Mouse (Mus musculus): ENCODE measurements at regions not wholly inside any gene's neighbourhood (a gene's known extent, or its start where the extent isn't known, plus 50 kb on each side); places are given as distances from the start of the nearest gene placed in this dataset.

DNA sequence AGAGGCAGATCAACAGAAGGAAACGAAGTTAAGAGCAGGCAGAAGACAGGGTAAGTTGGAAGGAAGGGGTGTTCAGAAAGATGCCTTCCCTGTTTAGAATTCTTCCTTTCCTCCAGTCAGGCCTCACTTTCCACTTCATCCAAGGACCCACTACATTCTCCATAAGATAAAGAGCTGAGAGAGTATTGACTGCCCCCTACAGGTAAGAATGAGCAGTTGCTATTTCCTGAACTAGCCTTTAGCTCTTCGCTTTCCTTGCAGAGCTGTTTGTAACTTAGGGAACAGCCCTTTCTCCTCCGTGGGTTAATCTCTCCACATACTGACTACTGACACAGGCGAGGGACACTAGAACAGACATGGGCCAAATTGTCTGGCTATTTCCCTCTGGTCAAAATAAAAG lies 273.1 kb downstream of the Atp23 start:
- no peak for DNase-seq

DNA sequence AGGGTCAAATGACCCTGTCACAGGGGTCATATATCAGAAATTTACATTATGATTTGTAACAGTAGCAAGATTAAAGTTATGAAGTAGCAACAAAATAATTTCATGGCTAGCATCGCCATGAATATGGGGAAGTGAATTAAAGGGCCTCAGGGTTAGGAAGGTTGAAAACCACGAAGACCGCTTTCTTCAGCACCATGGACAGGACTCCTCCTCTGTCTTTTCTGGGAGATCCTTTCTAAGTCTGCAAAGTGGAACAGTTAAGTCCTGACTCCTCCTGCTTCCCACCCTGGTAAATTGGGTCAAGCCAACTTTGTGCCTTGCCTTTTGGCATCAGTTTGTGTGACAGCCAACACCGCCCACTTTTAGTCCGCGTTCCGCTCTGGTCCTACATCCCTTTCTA lies 275.7 kb downstream of the Atp23 start:
- no peak for DNase-seq

DNA sequence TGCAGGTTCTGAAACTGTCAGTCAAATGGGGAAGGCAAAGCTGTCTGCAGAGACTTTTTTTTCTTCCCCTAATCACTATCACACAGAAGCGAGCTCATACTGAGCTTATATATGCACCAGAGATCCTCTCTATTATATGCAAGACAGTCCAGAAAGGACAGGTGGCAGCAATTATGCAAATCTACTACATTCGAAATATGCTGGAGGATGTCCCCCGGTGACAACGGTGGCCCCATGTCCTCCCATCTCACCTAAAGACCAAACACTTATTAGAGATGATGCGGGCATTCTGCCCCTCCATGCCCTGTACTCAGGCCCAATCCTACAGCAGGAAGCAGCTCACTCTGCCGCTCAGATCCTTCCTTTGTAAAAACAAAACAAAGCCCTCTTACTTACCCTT lies 280.4 kb downstream of the Atp23 start:
- DNase-seq = no peak

DNA sequence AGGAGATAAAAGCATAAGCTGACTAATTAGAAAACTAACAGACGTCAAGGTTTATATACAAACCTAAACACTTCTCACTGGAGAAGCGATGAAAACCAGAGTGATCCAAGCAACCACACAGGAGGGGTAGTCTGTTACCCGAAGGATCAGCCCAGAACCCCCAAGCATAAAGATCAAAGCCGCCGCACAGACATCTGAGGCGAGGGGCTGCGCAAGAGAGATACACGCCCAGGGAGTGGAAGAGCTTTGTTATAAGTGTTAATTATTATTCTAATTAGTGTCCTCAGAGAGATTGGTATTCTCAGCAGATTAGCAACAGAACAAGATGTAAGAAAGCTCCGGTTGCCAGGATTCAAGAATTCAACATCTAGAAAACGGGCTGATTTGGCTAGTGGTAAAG lies 281.2 kb downstream of the Atp23 start:
- no peak for DNase-seq

DNA sequence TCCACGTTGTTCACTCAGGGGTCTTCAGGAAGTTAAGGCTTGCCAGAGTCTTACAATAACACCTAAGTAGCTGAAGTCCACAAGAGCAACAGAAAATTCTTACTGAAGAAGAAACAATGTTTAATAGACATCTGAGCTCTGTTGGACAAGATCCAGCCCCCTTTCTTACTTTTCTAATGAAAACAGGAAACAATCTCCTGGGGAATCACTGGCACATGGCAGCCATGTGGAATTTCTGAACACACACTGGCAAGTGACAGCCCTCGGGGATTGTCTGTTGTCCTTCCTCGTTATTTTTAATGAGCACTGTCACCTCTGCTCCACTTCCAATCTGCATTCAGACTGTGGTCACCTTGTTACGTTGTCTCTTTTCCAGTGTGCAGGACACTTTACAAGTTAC lies 288.9 kb downstream of the Atp23 start:
- DNase-seq = no peak

DNA sequence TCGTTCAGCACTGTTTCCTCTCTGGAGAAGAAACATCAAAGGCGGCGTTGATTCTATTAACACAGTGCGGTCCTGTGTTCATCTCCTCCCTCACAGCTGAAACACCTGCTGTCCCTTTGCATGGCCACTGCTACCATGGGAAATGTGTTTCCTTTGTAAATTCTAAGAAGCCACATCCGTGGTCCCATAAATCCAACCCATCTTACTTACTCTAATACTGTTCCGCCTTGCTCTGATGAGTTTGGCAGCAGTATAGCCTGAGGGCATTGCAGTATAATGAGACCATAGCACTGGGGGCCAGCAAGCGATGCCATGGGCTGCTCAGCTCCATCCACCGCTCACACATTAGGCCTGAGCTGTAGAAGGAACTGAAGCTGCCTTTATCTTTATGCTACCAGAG lies 290.6 kb downstream of the Atp23 start:
- DNase-seq = no peak

DNA sequence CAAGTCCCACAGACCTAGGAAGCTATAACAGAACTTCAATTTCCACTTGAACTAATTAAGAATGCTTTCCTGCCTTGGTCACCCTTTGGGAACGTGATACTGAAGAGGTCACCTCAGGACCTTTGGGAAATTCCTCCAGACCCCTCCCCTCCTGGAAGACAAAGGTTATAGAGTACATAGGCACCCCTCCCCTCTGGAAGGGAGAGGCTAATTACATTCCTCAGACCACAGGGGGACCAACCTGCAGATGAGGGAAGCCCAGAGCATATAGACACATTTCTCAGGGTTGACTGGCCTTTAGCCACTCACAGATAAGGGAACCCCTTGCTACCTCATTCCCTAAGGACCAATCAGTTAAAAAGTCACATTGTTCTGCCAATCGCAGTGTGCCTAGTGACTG lies 301.5 kb downstream of the Atp23 start:
- no peak for DNase-seq

DNA sequence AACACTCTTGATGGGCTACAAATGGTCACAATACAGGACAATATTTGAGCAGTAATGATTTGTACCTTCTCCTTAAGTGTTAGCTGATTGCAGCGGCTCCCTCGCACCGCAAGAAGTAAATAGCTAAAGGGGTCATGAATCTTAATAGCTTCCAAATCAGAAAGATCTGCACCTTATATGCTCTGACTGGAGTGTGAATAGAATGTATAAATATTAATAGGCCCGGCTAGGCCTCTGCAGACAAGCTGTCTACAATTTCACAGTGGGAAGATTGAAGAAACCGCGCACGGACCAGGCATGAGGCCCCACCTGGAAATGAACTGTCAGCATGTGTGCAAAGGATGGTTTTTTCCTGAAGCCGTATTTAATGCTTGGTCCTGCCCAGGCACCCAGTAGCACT lies 333.0 kb downstream of the Atp23 start:
- no peak for DNase-seq

DNA sequence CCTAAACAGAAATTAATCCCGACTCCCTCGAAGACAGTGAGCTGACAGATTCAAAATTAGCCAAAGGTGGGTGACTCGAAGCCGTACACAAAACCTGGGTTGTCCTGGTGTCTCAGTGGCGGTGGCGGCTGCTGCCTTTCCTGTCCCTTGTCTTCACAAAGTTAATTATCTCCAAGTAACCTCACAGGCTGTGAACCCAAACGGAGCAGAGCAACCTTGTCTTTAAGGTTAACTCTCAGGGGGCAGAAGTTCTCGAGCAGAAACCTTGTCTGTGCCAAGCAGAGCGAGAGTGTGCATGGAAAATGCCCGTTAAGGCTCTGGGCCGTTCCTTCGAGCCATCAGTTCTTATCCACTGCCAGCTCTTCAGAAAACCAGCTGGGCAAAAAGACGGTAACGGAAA lies 335.8 kb downstream of the Atp23 start:
- no peak for DNase-seq

DNA sequence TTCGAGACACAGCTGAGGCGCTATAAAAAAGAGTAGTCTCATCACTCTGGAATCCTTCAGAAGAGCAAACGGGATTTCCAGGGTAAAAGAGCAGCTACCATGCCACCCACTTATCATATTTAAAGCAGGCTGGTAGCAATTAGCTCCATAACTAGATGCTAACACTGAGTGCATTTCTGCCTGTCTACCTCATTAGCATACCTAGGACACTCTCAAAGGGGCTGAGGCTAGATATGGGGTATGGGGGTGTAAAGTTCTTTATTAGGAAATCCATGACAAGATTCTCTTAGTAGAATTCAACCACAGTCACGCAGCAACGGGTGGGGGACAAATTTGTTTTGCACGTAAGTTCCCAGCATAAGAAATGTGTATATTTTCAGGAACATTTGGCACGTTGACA lies 346.1 kb downstream of the Atp23 start:
- DNase-seq = no peak

DNA sequence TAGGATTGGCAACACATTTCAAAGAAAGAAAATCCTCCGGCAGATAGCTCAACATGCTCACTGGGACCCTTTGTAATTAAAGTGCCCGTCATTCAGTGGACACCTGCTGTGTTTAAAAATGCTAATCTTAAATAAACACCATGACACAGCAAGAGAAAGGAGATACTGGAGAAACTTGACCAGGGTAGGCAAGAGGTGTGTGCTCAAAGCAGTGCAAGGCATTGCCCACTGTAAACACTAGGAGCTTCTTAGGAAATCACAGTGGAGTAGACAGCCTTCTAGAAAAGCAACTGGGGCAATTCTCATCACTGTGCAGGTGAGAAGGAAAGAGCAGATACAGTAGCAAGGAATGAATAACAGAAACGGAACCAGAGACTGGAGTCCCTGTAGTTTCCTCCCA lies 369.2 kb downstream of the Atp23 start:
- no peak for DNase-seq

DNA sequence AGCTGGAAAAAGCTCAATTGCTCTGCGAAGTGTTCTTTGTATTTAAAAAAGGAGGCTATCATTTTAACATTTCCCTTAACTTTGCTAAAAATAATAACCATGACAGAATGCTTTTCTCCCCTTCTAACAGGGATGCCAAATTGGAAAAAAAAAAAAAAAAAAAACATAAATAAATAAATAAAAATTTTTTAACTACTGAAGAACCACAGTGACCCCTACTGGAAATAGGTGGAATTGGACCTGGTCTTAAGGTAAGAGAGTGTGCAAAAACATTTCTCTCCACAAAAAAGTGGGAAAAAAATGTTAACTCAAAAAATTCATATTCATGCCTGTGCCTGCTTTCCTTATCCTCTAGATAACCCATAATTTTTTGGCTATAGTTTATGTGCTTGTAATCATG lies 369.8 kb downstream of the Atp23 start:
- DNase-seq = peak in 1 of 2 experiments; percentile 1

DNA sequence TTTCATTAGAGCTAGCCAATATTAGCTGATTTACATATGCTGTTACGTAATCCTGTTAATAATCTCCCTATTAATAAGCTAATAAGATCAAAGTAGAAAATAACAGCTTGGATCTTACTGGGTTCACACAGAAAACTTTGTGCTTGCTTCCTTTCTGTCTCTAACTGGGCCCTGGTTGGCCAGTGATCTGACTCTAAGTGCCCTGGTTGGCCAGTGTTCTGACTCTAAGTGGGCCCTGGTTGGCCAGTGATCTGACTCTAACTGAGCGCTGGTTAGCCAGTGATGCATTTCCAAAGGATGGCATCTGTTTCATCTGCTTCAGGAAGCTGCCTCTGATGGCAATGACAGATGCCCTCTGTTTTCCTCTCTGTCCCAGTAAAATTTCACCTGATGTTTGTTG lies 372.4 kb downstream of the Atp23 start:
- DNase-seq = no peak

DNA sequence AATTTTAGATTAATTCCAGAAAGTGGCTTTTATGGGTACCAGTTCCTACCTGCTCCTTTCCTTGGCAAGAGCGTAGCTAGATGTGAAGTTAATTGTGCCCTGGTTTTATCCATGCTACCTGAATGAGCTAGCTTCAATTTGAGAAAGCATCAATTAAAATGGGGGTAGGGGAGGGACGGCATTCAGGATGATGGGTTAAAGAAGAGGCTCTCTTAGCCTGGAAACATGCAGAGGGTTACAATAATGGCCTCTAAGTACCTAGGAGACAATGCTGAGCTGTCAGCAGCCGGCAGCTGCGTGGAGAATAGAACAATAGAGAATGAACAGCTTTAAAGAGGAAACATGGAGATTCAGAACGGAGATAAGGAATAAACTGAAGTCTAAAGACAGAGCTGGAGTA lies 375.0 kb downstream of the Atp23 start:
- no peak for DNase-seq

DNA sequence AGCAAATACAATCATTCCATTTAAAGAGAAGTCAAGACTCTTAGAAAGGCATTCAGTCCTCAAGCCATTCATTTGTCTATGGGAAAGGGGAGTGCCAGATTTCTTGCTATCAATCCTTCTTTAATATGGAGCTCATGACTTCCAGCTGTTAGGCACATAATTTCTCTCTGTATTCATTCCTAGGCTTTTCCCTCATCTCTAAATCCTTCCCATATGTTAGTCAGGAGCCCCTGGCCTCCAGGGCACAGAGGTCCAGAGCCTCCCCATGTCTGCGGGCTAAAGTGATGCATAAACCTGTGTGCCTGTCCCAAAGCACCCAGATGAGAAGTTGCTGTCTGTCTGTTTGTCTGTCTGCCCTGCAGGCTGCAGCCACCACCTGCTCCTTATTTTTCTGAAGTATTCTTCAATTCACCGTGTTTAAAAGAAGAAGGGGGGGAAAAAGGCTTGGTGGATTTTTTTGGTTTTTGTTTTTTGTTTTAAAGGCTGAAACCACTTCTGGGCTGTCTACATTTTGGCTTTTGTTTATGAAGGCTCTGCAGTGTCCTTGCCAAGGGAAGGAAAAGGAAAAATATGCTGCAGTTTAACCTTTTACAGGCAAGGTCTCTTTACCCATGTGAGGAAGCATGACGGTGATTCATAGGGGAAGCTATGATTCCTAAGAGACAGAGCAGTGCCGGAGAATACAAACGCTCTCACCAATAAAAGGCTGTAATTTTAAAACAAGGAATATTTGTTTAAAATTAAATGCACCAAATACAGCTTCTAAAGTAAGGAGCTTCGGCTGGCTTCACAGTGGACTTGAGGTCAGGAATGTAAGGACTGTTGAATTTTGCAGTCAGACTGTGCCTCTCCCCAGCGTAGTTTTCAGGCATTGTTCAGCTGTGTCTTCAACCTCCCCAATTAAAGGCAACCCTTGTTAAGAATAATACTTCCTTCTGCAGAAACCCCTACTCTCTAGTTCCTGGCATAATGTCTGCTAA lies 379.0 kb downstream of the Atp23 start:
- no peak for DNase-seq

DNA sequence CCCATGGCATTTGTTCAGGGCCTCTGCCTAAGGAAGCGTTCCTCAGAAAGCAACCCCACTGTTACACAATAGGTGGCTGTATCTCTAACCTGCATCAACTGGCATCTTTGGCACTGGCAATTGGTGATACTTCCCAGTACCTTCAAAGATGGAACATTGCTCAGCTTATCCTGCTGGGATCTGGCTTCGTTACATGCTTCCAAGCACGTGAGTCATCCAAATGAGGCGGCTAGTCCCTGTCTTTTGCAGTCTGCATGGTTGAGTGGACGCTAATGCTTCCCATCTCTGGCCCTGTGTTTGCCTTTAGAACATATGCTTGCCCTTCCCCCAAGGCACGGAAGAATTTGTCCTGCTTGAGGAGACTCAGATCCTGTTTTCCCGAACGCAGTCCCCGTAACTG lies 380.2 kb downstream of the Atp23 start:
- DNase-seq = no peak

DNA sequence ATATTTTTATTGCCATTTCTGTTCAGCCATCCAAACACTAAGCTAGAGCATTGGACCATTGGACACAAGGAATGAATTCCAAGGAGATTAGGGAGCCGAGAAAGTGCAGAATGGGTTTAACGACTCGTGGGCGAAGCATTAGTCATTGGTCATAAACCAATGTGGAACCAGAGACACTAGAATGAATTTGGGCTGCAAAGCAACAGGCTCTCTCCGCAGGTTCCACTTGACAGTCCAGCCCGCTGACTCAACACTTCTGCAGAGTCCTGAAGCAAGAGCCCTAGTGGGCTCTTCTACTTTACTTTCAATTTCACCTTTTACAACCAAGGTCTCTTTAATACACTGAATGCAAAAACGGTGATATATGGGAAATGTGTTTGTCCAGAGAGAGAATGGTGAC lies 388.0 kb downstream of the Atp23 start:
- no peak for DNase-seq

DNA sequence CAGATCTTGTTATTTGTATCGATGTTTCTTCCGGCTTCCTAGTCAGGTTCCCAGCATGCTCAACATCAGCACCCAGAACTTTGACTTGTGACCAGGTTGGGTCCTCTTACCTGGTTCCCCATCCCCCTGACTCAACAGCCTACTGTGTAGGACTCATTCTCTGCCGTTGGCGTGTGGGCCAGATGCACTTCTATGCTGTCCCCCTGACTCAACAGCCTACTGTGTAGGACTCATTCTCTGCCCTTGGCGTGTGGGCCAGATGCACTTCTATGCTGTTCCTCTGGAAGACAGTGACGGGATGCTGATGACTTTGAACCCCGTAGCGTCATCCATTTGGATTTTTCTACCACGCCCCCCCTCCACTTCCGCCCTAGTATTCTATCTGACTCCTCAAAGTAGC lies 389.6 kb downstream of the Atp23 start:
- peak; percentile 87 to 92 for DNase-seq

DNA sequence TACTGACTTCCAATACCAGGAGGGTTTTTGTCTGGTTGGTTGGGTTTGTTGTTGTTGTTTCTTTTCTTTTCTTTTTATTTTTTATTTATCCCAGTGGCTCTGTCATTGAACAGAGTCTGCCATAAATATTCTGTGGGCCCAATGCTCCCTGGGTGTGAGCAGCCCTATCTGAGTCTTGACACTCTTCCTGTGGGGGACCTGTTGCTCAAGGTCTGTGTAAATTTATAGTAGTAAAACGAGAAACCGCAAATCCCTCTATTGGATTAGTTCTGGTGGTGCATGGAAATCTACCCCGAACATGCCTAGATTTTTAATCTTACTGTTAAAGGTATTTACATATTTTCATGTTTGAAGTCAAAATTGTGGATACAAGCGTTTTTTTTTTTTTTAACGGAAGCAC lies 395.2 kb downstream of the Atp23 start:
- DNase-seq = no peak

DNA sequence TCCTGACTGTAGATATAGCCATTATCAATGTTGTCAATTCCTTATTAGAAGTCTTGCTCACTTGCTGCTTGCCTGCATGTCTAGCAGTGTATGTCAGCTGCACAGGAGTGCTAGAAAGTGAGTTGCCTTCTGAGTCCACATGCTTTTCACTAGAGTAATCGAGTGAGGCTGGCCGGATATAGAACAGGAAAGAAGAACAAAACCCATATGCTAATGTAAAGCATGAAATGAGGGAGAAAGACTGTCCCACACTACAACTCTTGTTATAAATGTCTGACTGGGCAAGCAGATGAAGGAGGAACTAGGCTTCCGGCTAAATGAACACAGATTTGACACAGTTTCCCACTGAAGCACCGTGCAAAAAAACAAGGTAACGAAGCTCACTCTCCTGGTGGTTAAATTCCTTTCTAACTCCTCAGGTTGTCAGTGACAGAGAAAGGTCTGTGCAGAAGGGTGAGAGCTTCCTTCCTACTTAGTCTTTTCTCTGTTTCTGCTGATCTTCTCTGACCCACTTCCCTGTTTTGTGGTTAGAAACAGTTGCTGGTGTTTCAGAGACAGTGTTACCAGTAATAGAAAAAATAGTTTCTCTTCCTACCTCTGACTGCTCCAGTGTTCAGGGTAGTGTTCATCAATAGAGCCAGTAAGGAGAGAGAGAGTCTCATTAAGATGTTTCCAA lies 399.0 kb downstream of the Atp23 start:
- DNase-seq = peak in 1 of 2 experiments; percentile 0

DNA sequence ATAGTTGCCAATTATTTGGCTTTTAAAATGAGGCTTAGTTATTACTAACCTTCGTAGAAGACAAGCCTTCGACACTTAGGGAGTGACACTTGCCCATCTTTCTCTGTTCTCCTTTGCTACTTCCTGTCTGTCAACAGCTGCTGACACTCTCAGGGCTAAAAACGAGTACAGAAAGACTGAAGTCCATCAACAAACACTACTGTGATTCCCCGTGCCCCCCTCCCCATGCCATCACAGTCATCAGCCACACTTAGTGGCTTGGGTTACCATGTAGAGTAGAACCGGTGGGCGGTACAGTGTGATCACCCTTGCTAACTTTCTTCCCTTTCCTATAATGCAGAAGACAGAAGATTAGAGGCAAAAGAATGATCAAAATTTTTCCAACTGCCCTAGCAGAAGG lies 402.4 kb downstream of the Atp23 start:
- peak in 1 of 2 experiments; percentile 1 for DNase-seq

DNA sequence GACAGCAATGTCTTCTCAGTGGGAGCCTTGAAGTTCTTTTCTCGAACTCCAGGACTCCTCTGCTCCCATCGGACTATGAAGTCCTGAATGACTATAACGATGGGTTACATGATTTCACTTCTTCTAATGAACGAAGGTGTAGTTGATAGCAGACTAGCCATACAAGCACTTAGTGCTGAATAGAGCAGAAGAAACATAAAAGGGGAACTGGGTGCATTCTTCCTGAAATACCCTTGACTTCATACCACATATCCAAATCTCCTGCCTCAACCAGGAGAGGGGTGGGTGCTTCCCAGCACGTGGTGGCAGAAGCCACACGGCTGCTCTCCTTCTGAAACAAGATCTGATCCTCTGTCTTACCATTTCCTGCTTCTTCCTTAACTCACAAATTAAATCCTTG lies 407.4 kb downstream of the Atp23 start:
- no peak for DNase-seq

DNA sequence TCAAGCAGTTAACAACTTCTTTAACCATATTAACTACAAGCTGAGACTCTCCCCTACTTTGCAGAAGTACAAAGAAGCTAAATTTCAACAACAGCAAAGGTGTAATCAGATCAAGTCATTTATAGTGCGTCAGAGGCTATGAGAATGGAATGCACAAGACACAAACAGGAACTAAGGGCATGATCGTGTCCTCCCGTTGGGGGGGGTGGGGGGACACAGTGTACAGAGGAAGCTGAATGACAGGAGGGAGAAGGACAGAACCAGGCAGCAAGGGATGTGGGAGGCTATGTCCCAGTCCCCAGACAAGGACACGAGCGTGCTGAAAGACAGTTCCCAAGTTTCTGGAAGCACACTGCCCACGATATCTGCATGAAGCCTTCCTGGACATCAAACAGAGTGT lies 408.9 kb downstream of the Atp23 start:
- no peak for DNase-seq

DNA sequence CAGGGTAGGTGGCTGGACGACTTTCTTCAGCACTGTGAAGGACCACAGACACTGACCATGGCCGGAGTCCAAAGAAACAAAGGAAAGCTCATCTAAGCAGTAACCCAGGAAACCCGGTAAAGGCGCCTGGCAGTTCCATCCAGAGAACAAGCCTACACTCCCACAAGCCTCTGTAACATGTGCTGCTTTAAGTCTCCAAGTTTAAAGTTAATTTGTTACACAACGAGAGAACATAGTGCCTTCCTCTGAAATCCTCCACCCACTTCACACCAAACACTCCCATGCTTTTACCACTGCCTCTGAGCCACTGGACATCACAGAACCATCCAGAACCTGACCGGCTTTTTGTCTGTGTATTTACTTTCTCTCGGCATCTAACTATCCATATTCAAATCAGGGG lies 416.0 kb downstream of the Atp23 start:
- DNase-seq = no peak

Data from lung, adult 18-20 months (tissue).